Mouse (Mus musculus) heart, adult 2 months (tissue): ENCODE results near the gene Sec14l4. TPM values are rescaled to one million over a fixed set of nuclear protein-coding genes. Genes with fewer than 3 reads are reported as not detected.

Experiments used
- DNase-seq, 2 experiments: peaks; one replicate each; pipeline ENCODE4 v3.0.0; 2021
- H3K27ac ChIP-seq: fragments of 200-600 bp; 2 replicates; pipeline ENCODE4 v1.8.1; 2022
- H3K27me3 ChIP-seq: fragments of 200-500 bp; 2 replicates; pipeline ENCODE4 v1.6.1; 2012; ENCODE audit warnings: mild to moderate bottlenecking, low read length, inconsistent platforms, mixed read lengths; ENCODE audit not compliant: control insufficient read depth, insufficient read depth
- H3K36me3 ChIP-seq: fragments of 200-500 bp; 2 replicates; pipeline ENCODE4 v1.6.1; 2012; ENCODE audit warnings: low read length, inconsistent platforms; ENCODE audit not compliant: control insufficient read depth, insufficient read depth
- H3K4me1 ChIP-seq: fragments of 200-500 bp; 2 replicates; pipeline ENCODE4 v1.6.1; 2011; ENCODE audit warnings: low read length; ENCODE audit not compliant: control insufficient read depth, insufficient read depth
- H3K4me3 ChIP-seq: fragments of 200-600 bp; 2 replicates; pipeline ENCODE4 v1.8.1; 2022
- H3K79me2 ChIP-seq: fragments of 200-500 bp; replicated peaks from 2 replicates; pipeline ENCODE4 v1.6.1; 2012; ENCODE audit warnings: mild to moderate bottlenecking, inconsistent platforms, low read length, moderate library complexity, mixed read lengths; ENCODE audit not compliant: control insufficient read depth, insufficient read depth
- H3K9ac ChIP-seq: fragments of 200-500 bp; 2 replicates; pipeline ENCODE4 v1.6.1; 2012; ENCODE audit warnings: low read depth, mild to moderate bottlenecking, control low read depth, inconsistent platforms, low read length, mixed read lengths
- CTCF ChIP-seq: fragments of 200-600 bp; IDR thresholded peaks from 2 replicates; pipeline ENCODE4 v1.8.1; 2022; ENCODE audit warnings: antibody characterized with exemption, mild to moderate bottlenecking, moderate library complexity
- EP300 ChIP-seq: fragments of 200-500 bp; IDR thresholded peaks from 2 replicates; pipeline ENCODE4 v1.6.1; 2011; ENCODE audit warnings: low read depth, low read length, control low read depth; ENCODE audit not compliant: insufficient read depth
- POLR2A ChIP-seq: fragments of 200-500 bp; IDR thresholded peaks from 2 replicates; pipeline ENCODE4 v1.6.1; 2011; ENCODE audit warnings: mild to moderate bottlenecking, low read depth, low read length, control low read depth; ENCODE audit not compliant: insufficient read depth
- WGBS: fragments of 180-500 bp; shearing (Covaris S2); methylation state at CpG from one replicate; pipeline ENCODE4 v1.1.7; 2018; 5-methylcytosine and 5-hydroxymethylcytosine counted together
- intact Hi-C: fragments of 180-260 bp; cut with DNase I; formaldehyde crosslinking; loops from one replicate; pipeline ENCODE4 v1.15.1; 2025
- polyA plus RNA-seq: library from polyadenylated mRNA; depleted of rRNA; stranded (reverse); fragments of >200 nt; gene quantifications from 2 replicates; pipeline ENCODE4 v1.2.3, GENCODE M21; 2012
- total RNA-seq, 2 experiments: library from RNA; stranded (reverse); gene quantifications; 2 replicates each; pipeline ENCODE4 v1.2.3; 2021

Gene Sec14l4
- total and polyA plus RNA-seq, 3 experiments: 0.14 to 0.57 (median 0.47) TPM

DNA sequence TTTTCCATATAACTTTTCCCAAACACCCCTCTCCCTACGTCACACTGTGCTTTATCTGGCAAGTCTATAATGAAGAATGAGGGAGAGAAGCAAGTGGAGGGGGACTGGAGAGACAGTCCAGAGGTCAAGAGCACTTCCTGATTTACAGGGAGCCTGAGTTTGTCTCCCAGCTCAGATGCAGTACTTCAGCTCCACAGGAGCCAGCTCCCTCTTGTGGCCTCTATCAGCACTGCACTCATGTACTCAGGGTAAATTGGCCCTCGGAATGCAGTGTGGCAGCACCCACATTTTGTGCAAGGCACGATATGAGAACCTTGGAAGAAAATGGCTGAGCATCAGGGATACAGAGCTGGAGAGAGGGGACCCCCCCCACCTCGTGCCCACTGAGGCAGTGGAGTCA lies 49.0 kb downstream of the Sec14l4 start:
- Histone ChIP-seq H3K27ac (no peak overlapping the region), H3K27me3 (no peaks in the 10 kb centered on the region), H3K4me3 (no peak overlapping the region), H3K4me1 (no peaks in the 10 kb centered on the region), H3K36me3 (no peaks in the 10 kb centered on the region), H3K79me2 (no peaks in the 10 kb centered on the region), H3K9ac (no peak overlapping the region)
- intact Hi-C loops: no loop called here
- peak; percentile 87 for TF ChIP-seq CTCF
- no peak for TF ChIP-seq EP300
- TF ChIP-seq POLR2A: no peak
- 9% methylated on average over 4 of the region's 4 CpGs for WGBS
- DNase-seq: peak in 1 of 2 experiments; percentile 61

DNA sequence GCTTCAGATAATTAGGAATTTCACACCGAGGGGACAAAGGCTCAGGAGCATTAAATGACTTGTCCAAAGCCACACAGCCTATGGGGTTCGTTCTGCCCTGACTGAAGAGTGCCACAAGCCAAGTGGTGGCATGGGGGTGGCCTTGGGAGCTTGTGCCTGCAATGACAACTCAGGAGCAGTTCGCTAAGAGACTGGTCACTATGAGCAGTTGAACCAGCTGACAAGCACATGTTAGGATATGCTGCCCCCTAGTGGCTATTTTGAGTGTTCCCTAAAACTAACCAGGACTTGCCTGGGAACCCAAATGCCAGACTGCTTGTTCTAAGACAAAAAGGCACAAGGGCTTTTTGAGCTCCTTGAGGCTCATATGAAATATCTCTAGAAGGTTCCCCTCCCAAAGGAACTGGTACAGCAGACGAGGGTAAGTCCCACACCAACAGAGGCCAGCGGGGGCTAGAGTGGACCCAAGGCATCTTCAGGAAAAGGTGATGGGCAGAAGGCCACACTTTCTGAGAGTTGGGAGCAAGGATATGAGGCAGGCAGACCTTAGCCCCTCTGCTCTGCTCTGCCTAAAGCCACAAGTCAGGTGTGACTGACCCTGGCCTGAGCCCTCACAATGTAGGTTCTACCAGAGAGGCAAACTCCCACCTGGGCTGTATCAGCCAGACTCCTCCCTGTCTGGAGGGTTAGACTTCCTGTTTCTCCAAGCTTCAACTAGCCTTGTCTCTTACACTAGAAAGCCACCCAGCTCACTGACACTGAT lies 52.2 kb downstream of the Sec14l4 start:
- Histone ChIP-seq H3K4me1 (no peaks in the 10 kb centered on the region), H3K9ac (no peak overlapping the region), H3K79me2 (no peaks in the 10 kb centered on the region), H3K4me3 (no peak overlapping the region), H3K27me3 (no peaks in the 10 kb centered on the region), H3K27ac (no peak overlapping the region), H3K36me3 (no peaks in the 10 kb centered on the region)
- 0 out of 2 replicates have a peak, but pooled peaks have one; percentile 32 for TF ChIP-seq EP300
- TF ChIP-seq CTCF: peak; percentile 88
- TF ChIP-seq POLR2A: no peak
- WGBS: 33% methylated on average over 5 of the region's 5 CpGs
- intact Hi-C loops: loop anchor here (1.0 to 2.0 kb wide), 2 partner anchors 31 to 82 kb away; no protein-coding TSS in a partner anchor
- DNase-seq: peak in 1 of 2 experiments; percentile 30

GRCm38 (mm10) chr11:4086246-4086645 lies 55.0 kb downstream of the Sec14l4 start:
- Histone ChIP-seq H3K9ac (no peak overlapping the region), H3K27me3 (no peaks in the 10 kb centered on the region), H3K36me3 (no peaks in the 10 kb centered on the region), H3K27ac (no peak overlapping the region), H3K4me3 (no peak overlapping the region), H3K79me2 (no peaks in the 10 kb centered on the region), H3K4me1 (no peaks in the 10 kb centered on the region; the same call in 1 of the 2 replicates)
- intact Hi-C loops: no loop called here
- DNase-seq: no peak
- TF ChIP-seq CTCF (no peak), EP300 (no peak), POLR2A (no peak)
- 19% methylated on average over 1 of the region's 1 CpGs for WGBS

DNA sequence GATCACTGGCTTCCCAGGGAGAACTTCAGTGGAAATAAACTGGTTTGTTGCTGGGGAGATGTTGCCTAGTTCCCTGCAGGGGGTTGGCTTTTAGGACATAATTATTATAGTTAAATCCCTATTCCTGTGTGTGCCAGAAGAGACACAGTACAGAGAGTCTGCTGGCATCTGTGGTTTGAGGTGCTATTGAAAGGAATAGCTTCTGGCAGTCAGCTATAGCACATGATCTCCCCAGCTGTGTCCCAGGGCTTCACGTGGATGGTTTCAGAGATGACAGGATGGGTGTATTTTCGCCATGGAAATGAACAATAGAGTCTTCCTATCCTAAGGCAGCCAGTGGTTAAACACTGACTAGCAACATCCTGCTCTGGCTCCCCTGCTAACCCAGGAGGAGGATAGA lies 56.0 kb downstream of the Sec14l4 start:
- TF ChIP-seq CTCF: no peak
- no peak for TF ChIP-seq EP300
- no peak for TF ChIP-seq POLR2A
- no peak overlapping the region for H3K27ac ChIP-seq
- H3K79me2 ChIP-seq: no peaks in the 10 kb centered on the region
- no peaks in the 10 kb centered on the region for H3K36me3 ChIP-seq
- no peak overlapping the region for H3K4me3 ChIP-seq
- H3K27me3 ChIP-seq: no peaks in the 10 kb centered on the region
- no peaks in the 10 kb centered on the region; the same call in 1 of the 2 replicates for H3K4me1 ChIP-seq
- no peak for DNase-seq
- intact Hi-C loops: no loop called here
- WGBS: 25% methylated on average over 2 of the region's 2 CpGs
- H3K9ac ChIP-seq: no peak overlapping the region

DNA sequence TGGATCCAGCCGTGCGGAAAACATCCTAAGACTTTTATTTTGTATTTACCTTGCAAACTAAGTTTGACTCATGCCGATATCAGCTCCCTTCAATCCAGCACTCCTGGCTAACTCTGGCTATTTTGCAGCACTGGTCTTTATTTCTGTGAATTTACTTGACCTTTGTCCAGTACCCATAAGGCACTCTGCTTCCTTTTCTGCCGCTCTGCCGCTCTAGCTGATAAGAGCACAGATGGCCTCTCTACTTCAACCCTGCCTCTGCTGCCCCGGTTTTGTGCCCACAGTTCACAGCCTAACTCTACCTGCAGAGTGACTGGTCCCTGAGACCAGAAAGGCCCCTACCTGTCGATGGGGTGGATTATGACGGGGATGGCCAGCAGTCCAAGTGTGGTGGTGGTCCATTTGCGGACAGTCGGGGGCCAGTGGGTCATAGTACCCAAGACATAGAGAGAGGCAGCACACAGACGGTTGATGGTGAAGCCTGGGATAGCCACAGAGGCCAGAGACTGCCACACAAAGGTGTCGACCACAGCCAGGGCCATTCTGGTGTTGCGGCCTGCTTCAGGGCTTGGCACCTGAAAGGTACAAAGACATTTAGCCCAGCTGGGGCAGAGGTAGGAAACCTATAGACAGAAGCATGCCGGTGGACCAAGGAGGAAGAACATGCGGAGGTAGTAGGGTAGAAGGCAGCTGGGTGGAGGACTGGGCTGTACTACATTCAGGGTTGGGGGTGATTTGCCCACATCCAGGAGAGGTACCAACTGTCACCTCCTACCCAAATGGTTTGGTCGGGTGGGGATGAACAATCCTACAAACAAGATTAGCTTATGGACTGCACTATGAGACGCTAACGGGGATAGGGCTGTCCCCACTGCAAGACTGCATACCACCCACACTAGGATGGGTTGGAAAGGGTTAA lies 62.5 kb downstream of the Sec14l4 start:
- no peaks in the 10 kb centered on the region for H3K27me3 ChIP-seq
- TF ChIP-seq POLR2A (no peak), EP300 (no peak), CTCF (no peak)
- 68% methylated on average over 18 of the region's 18 CpGs for WGBS
- no peak for DNase-seq
- H3K36me3 ChIP-seq: no peaks in the 10 kb centered on the region
- no peak overlapping the region for H3K4me3 ChIP-seq
- H3K27ac ChIP-seq: no peak overlapping the region
- peaks cover 4% of the 10 kb centered on the region for H3K4me1 ChIP-seq
- no peaks in the 10 kb centered on the region for H3K79me2 ChIP-seq
- peak overlapping the region; percentile 7 for H3K9ac ChIP-seq
- intact Hi-C loops: no loop called here
